Mouse (Mus musculus) neural tube, embryonic 15.5 days (tissue): ENCODE measurements around the gene Zfp593. TPM values are rescaled to one million over a fixed set of nuclear protein-coding genes. Genes with fewer than 3 reads are reported as not detected.
"Not testable (repeated sequence)": the region's sequence is repeated elsewhere in the genome, so short reads cannot be mapped to it uniquely, and the experiment has no call there.

Experiments used
- ATAC-seq: fragments of 200-750 bp; cut with Nextera tagmentation; 2 replicates; pipeline ENCODE4 v1.8.0; 2017; ENCODE audit warnings: mild to moderate bottlenecking, moderate TSS enrichment, moderate library complexity; ENCODE audit not compliant: low FRiP score
- H3K27ac ChIP-seq: fragments of 300-500 bp; sonication (generic); replicated peaks from 2 replicates; pipeline ENCODE4 v1.5.1; 2015; ENCODE audit warnings: mild to moderate bottlenecking, inconsistent platforms
- H3K27me3 ChIP-seq: fragments of 300-500 bp; sonication (generic); replicated peaks from 2 replicates; pipeline ENCODE4 v1.6.1; 2015; ENCODE audit warnings: inconsistent platforms
- H3K36me3 ChIP-seq: fragments of 300-500 bp; sonication (generic); 2 replicates; pipeline ENCODE4 v1.6.1; 2015; ENCODE audit warnings: inconsistent platforms
- H3K4me1 ChIP-seq: fragments of 300-500 bp; sonication (generic); 2 replicates; pipeline ENCODE4 v1.6.1; 2015; ENCODE audit warnings: inconsistent platforms
- H3K4me2 ChIP-seq: fragments of 300-500 bp; sonication (generic); 2 replicates; pipeline ENCODE4 v1.6.1; 2015; ENCODE audit warnings: inconsistent platforms, mild to moderate bottlenecking, moderate library complexity
- H3K4me3 ChIP-seq: fragments of 300-500 bp; sonication (generic); replicated peaks from 2 replicates; pipeline ENCODE4 v1.5.1; 2015; ENCODE audit warnings: mild to moderate bottlenecking, inconsistent platforms
- H3K9ac ChIP-seq: fragments of 300-500 bp; sonication (generic); replicated peaks from 2 replicates; pipeline ENCODE4 v1.6.1; 2015; ENCODE audit warnings: mild to moderate bottlenecking, inconsistent platforms
- H3K9me3 ChIP-seq: fragments of 300-500 bp; sonication (generic); replicated peaks from 2 replicates; pipeline ENCODE4 v1.6.1; 2016; ENCODE audit warnings: inconsistent platforms
- WGBS: fragments of 180-500 bp; shearing (Covaris S2); methylation state at CpG from one replicate; pipeline ENCODE4 v1.1.7; 2015; ENCODE audit warnings: mixed read lengths; 5-methylcytosine and 5-hydroxymethylcytosine counted together
- polyA plus RNA-seq: library from polyadenylated mRNA; unstranded; fragments of >200 nt; fragmentation: Nextera tagmentation; extraction: Ambion mirVana; gene quantifications from 2 replicates; pipeline ENCODE4 v1.2.1, GENCODE M21; 2015

The Zfp593 gene
- polyA plus RNA-seq, 1 experiment from 2014 or later: 13.9 TPM

GRCm38 (mm10) chr4:134273417-134274345, 28.3 kb upstream of the Zfp593 start:
- Histone ChIP-seq H3K4me1 (peaks cover 2% of the 10 kb centered on the region; the same call in 1 of the 2 replicates), H3K9me3 (no peaks in the 10 kb centered on the region), H3K27me3 (no peaks in the 10 kb centered on the region), H3K36me3 (peaks cover 21% of the 10 kb centered on the region), H3K9ac (no peak overlapping the region), H3K4me3 (no peak overlapping the region), H3K4me2 (0 out of 2 replicates have a peak overlapping the region, but pooled peaks have one; percentile 21), H3K27ac (no peak overlapping the region)
- WGBS: 8% methylated on average over 14 of the region's 14 CpGs
- no peak for ATAC-seq

- H3K9me3 ChIP-seq: no peaks in the 10 kb centered on the region
- H3K27me3 ChIP-seq: no peaks in the 10 kb centered on the region
- H3K9ac ChIP-seq: no peak overlapping the region
- H3K4me2 ChIP-seq: 0 out of 2 replicates have a peak overlapping the region, but pooled peaks have one; percentile 21
- no peak overlapping the region for H3K4me3 ChIP-seq
- peaks cover 2% of the 10 kb centered on the region; the same call in 1 of the 2 replicates for H3K4me1 ChIP-seq
- no peak overlapping the region for H3K27ac ChIP-seq
- H3K36me3 ChIP-seq: peaks cover 16% of the 10 kb centered on the region
- 29% methylated on average over 12 of the region's 13 CpGs for WGBS
- ATAC-seq: no peak
Measured at GRCm38 (mm10) chr4:134272731-134273416, 27.5 kb upstream of the Zfp593 start.

GRCm38 (mm10) chr4:134271979-134272378, 26.6 kb upstream of the Zfp593 start:
- H3K4me2 ChIP-seq: no peak overlapping the region
- H3K9me3 ChIP-seq: no peaks in the 10 kb centered on the region
- ATAC-seq: no peak
- H3K36me3 ChIP-seq: peaks cover 8% of the 10 kb centered on the region
- peaks cover 2% of the 10 kb centered on the region; the same call in 1 of the 2 replicates for H3K4me1 ChIP-seq
- H3K27me3 ChIP-seq: no peaks in the 10 kb centered on the region
- 83% methylated on average over 7 of the region's 7 CpGs for WGBS
- no peak overlapping the region for H3K27ac ChIP-seq
- H3K9ac ChIP-seq: no peak overlapping the region
- no peak overlapping the region for H3K4me3 ChIP-seq

- not testable (repeated sequence) for H3K4me3 ChIP-seq, H3K27ac ChIP-seq, H3K4me1 ChIP-seq, H3K9ac ChIP-seq, H3K36me3 ChIP-seq, ATAC-seq, H3K9me3 ChIP-seq, H3K4me2 ChIP-seq, H3K27me3 ChIP-seq
Measured at GRCm38 (mm10) chr4:134269622-134270021, 24.2 kb upstream of the Zfp593 start.

GRCm38 (mm10) chr4:134268102-134268655, 22.8 kb upstream of the Zfp593 start:
- no peaks in the 10 kb centered on the region for H3K36me3 ChIP-seq
- H3K4me2 ChIP-seq: no peak overlapping the region
- no peak overlapping the region for H3K4me3 ChIP-seq
- no peaks in the 10 kb centered on the region for H3K9me3 ChIP-seq
- 88% methylated on average over 19 of the region's 19 CpGs for WGBS
- ATAC-seq: no peak
- H3K27ac ChIP-seq: no peak overlapping the region
- no peaks in the 10 kb centered on the region for H3K27me3 ChIP-seq
- H3K4me1 ChIP-seq: peaks cover 2% of the 10 kb centered on the region; the same call in 1 of the 2 replicates
- H3K9ac ChIP-seq: no peak overlapping the region

- H3K36me3 ChIP-seq: no peaks in the 10 kb centered on the region
- 59% methylated on average over 9 of the region's 9 CpGs for WGBS
- no peak overlapping the region for H3K9ac ChIP-seq
- H3K4me2 ChIP-seq: no peak overlapping the region
- no peak overlapping the region for H3K27ac ChIP-seq
- no peaks in the 10 kb centered on the region for H3K4me1 ChIP-seq
- no peak for ATAC-seq
- H3K9me3 ChIP-seq: no peaks in the 10 kb centered on the region
- H3K27me3 ChIP-seq: no peaks in the 10 kb centered on the region
- no peak overlapping the region for H3K4me3 ChIP-seq
Measured at GRCm38 (mm10) chr4:134265860-134266585, 20.6 kb upstream of the Zfp593 start.

GRCm38 (mm10) chr4:134263191-134263590, 17.8 kb upstream of the Zfp593 start:
- ATAC-seq: no peak
- Histone ChIP-seq H3K9me3 (no peaks in the 10 kb centered on the region), H3K27ac (no peak overlapping the region), H3K4me2 (no peak overlapping the region), H3K9ac (no peak overlapping the region), H3K4me3 (no peak overlapping the region), H3K36me3 (no peaks in the 10 kb centered on the region), H3K4me1 (no peaks in the 10 kb centered on the region), H3K27me3 (no peaks in the 10 kb centered on the region)
- 36% methylated on average over 6 of the region's 6 CpGs for WGBS

- 72% methylated on average over 11 of the region's 11 CpGs for WGBS
- Histone ChIP-seq H3K9me3 (no peaks in the 10 kb centered on the region), H3K27ac (no peak overlapping the region), H3K9ac (no peak overlapping the region; the same call in 1 of the 2 replicates), H3K27me3 (peaks cover 28% of the 10 kb centered on the region), H3K36me3 (no peaks in the 10 kb centered on the region), H3K4me3 (no peak overlapping the region), H3K4me1 (peaks cover 24% of the 10 kb centered on the region), H3K4me2 (no peak overlapping the region)
- ATAC-seq: no peak
Measured at GRCm38 (mm10) chr4:134258354-134258753, 13.0 kb upstream of the Zfp593 start.

GRCm38 (mm10) chr4:134257198-134258009, 12.0 kb upstream of the Zfp593 start:
- H3K9ac ChIP-seq: no peak overlapping the region
- 17% methylated on average over 11 of the region's 11 CpGs for WGBS
- H3K27ac ChIP-seq: 0 out of 2 replicates have a peak overlapping the region, but pooled peaks have one; percentile 9
- peaks cover 33% of the 10 kb centered on the region for H3K4me1 ChIP-seq
- no peaks in the 10 kb centered on the region for H3K9me3 ChIP-seq
- ATAC-seq: no peak
- H3K4me2 ChIP-seq: no peak overlapping the region
- no peaks in the 10 kb centered on the region for H3K36me3 ChIP-seq
- no peak overlapping the region for H3K4me3 ChIP-seq
- peaks cover 37% of the 10 kb centered on the region for H3K27me3 ChIP-seq

GRCm38 (mm10) chr4:134256407-134257197, 11.2 kb upstream of the Zfp593 start:
- Histone ChIP-seq H3K27ac (0 out of 2 replicates have a peak overlapping the region, but pooled peaks have one; percentile 9), H3K4me1 (peaks cover 41% of the 10 kb centered on the region), H3K27me3 (peaks cover 43% of the 10 kb centered on the region), H3K9me3 (no peaks in the 10 kb centered on the region), H3K36me3 (no peaks in the 10 kb centered on the region), H3K4me3 (no peak overlapping the region), H3K4me2 (0 out of 2 replicates have a peak overlapping the region, but pooled peaks have one; percentile 15), H3K9ac (no peak overlapping the region)
- no peak for ATAC-seq
- 7% methylated on average over 19 of the region's 19 CpGs for WGBS
